Mouse (Mus musculus) erythroblast, embryonic 14.5 days (primary cell): Measurements from ENCODE around the gene Neurod6.

Source experiments
- GATA1 ChIP-seq: IDR thresholded peaks from 2 replicates; pipeline ENCODE4 v1.6.1; 2012; ENCODE audit warnings: low read length, inconsistent platforms, mixed read lengths
- TAL1 ChIP-seq: IDR thresholded peaks from 3 replicates; pipeline ENCODE4 v1.6.1; 2012; ENCODE audit warnings: low read length, inconsistent platforms, mixed read lengths

DNA sequence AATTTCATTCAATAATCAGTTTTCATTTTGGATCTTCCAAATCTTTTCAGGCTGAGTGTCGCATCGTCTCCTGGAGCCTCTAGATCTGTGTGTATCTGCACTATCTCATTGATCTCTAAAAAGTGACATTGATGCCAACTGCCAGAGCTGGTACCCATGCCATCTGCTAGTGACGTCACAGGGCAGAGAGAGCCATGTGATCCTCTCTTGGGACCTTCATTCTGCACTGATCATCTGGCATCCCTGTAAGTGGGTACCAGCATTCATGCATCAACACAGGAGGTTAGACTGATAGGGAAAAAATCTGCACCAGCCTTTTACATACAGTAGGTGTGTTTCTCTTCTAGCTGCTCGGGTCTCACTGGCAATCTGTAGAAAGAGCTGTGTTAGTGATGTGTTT, at the start of gene Neurod6:
- TF ChIP-seq GATA1 (no peak), TAL1 (no peak)
